Comparison of ENCODE assay signal across 13 mouse cellular contexts in genomic region chr15:67422277-67422953, GRCm38 (mm10).
"Had no signal": no experiment of that assay in that cellular context is flagged by ENCODE, and none has a peak within 500 bp of the region (broad histone marks: within the 10 kb centered on the region; RNA-seq: fewer than 3 reads in every experiment).

No protein-coding gene starts in this region.

- DNase-seq: kidney, adult 9 months; kidney, postnatal 36 days; layer of hippocampus, adult 9-11 months; layer of hippocampus, postnatal 36 days; lung, adult 18-20 months; right cerebral cortex, adult 18-20 months; right cerebral cortex, postnatal 25 days; thymus, postnatal 36 days had no signal

- H3K9me3 ChIP-seq: midbrain, embryonic 12.5 days; neural tube, embryonic 13.5 days had no signal

- H3K27me3 ChIP-seq: midbrain, embryonic 12.5 days; neural tube, embryonic 13.5 days had no signal

- H3K4me2 ChIP-seq: midbrain, embryonic 12.5 days; neural tube, embryonic 13.5 days had no signal

- H3K4me3 ChIP-seq: midbrain, embryonic 12.5 days; neural tube, embryonic 13.5 days had no signal

- H3K27ac ChIP-seq: kidney, postnatal 0 days; liver, embryonic 14.5 days; midbrain, embryonic 12.5 days; neural tube, embryonic 13.5 days had no signal

- H3K36me3 ChIP-seq: midbrain, embryonic 12.5 days; neural tube, embryonic 13.5 days had no signal

- H3K9ac ChIP-seq: liver, embryonic 14.5 days; midbrain, embryonic 12.5 days; neural tube, embryonic 13.5 days had no signal

- H3K4me1 ChIP-seq: midbrain, embryonic 12.5 days; neural tube, embryonic 13.5 days had no signal

- ATAC-seq: midbrain, embryonic 16.5 days had no signal
